Mouse (Mus musculus) CD4-positive helper T cell, adult 2 months (primary cell): Measurements from ENCODE around the gene Celsr1.
A peak's percentile ranks its signal among the peaks of the same experiment; 100 is the strongest.

Experiments
- DNase-seq: peaks from one replicate; pipeline ENCODE4 v3.0.0-alpha.2; 2012; ENCODE audit warnings: low read depth, missing footprints, low spot score

Celsr1 gene

DNA sequence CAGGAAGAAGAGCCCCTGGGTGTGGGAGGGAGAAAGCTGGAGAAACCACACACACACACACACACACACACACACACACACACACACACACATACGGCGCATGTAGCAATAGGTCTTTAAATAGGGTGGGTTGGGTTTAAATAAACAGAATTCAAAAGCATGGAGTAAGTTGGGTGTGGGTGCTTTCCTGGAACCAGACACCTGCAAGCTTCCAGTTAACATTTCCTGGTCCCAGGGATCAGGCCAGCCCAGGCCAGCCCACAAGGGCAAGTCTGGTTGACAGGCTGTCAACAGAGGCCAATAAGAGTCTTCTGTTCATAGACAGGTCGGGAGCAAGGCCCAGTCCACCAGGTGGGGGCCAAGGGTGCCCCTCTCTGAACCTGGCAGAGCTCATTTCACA lies 2.3 kb upstream of the Celsr1 start:
- no peak for DNase-seq

DNA sequence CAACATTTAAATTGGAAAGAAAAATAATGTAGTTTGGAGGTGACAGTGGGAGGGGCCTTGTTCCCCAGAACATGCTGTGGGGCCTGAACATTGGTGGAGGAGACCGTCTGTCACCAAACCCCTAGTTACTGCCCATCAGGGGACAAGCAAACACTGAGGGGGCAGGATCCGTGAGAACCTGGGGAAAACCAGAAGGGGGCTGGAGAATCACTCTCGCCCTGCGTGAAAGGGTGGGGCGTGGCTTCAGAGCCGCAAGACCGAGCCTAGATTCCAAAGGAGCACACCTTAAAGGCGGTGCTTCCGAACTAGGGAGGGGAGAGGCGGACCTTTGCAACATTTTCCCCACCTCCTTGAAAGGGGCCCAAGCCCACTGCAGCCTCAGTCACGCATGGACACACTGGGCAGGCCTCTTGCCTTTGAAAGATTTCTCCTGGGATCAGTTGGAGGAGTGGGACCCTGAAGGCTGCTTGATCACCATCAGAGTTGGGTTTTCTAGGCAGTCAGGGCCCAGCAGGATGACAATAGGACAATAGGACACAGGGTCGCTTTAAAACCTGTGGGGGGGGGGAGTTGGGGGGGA lies 1.3 kb upstream of the Celsr1 start:
- DNase-seq = peak; percentile 66

DNA sequence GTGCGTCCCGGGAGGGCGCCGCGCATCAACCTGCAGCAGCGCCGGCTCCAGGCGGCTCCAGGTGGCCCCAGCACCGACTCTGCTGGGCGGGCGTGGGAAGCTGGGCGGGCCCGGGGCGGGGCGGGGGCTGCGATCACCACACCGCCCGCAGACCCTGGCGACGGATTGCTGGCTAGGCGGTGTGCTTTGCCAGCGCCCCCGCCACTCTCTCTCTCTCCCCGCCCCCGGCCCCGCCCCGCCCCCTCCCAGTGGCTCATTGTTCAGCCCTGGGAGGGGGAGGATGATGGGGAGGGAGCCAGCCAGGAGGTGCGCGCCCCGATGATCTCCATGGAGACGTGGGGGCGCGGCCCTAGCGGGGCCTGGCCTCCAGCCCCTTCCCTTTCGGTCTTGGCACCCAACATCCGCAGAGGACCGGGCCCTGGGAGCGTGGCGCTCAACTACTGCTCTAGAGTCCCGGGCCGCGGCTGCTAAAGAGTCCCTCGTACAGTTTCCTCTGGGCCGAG lies 495 bp upstream of the Celsr1 start:
- peak; percentile 93 for DNase-seq

DNA sequence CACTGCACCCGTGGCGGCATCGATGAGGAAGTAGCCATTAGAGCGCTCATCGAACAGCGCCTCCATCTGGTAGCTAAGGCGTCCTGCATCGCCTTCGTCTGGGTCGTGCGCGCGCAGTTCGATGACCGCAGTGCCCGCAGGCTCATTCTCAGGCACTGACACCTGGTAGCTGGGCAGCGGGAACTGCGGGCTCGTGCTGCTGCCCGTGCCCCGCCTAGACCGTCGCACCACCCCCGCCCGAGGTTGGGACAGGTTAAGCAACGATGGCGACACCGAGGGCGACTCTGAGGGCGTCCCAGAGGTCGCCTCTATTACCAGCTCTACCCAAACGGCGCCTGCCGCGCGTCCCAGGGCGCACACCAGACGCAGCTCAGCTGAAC lies 776 bp downstream of the Celsr1 start:
- DNase-seq = peak; percentile 72

DNA sequence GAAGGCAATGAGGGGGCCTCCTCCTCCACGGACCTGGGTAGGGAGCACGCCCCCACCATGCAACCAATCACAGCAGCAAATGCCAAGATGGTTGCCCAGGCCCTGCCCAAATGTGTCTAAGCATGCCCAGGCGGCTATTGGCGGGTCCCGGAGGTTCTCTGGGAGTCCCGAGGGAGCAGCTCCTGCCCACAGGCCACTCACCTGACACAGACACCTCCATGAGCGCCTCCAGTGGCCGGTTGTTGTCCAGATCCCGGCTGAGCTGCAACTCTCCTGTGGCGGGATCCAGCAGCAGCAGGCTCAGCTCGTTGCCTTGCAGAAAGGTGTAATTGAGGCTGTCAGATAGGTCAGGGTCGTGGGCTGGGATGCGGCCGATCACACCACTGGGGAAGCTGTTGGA lies 3.6 kb downstream of the Celsr1 start:
- no peak for DNase-seq

DNA sequence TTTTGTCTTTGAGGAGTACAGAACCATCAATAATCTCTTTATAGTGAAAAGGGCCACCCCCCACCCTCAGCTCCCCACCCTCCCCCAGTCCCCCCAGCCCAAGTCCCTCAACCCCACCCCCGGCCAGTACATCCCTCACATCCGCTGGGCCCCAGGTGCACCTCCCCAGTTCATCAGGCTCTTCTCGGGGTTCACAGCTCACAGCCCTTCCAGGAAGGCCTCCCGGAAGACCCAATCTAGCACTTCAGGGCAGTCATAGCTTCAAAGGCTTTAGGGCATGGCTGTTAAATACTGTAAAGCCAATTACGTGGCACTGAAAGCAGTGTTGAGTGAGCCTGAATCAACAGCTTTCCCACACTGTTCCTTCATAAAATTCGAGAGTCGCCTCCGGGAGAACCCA lies 5.7 kb downstream of the Celsr1 start:
- peak; percentile 58 for DNase-seq

DNA sequence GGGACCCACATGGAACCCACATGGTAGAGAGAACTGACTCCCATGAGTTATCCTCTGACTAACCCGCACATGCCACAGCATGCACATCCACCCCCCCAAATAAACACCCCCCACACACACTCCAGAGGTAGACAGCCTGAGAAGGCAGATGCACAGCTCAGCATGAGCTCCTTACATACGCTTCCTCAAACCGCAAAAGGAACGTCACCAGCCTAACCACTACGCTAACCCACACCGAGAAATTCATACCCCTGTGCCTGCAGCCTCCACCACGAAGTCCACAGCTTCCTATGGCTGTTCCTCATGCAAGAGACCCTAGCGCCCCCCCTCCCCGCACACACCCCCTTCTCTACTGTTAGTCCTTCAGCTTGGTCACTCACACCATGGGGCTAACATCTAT lies 11.6 kb downstream of the Celsr1 start:
- no peak for DNase-seq

DNA sequence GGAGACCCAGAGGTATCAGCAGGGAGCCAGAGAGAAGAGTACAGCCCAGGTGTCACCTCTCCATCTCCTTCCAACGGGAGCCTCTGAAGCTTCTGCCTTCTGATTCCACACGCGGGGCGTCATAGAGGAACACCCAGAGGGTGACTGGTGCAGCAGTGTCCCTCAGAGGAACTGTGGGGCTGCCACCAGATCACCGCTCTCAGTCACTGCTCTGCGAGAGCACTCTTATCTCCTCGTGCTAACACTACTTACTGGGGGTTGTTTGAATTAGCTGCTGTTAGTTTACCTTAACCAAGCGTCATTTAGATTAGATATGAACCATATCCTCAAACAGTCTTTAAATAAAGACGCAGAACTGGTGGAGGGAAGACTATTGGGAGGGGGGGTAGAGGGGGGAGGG lies 12.3 kb downstream of the Celsr1 start:
- no peak for DNase-seq

DNA sequence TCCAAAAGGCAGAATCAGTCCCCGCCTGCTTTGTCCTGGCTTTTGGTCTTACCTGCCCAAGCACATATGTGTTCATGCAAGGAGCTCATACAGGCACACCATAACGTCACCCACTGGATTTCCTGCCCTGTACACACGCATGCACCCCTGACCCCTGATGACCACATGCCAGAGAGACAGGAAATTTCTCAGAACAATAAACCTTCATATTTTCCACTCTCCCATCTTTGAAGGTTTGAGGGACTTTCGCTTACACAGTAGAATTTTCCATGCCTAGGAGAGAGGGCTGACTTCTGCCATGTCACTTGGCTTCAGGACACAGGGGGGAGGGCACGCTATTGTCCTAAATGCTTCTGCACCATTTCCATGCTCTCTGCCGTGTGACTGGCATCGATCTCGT lies 13.6 kb downstream of the Celsr1 start:
- DNase-seq = peak; percentile 64

DNA sequence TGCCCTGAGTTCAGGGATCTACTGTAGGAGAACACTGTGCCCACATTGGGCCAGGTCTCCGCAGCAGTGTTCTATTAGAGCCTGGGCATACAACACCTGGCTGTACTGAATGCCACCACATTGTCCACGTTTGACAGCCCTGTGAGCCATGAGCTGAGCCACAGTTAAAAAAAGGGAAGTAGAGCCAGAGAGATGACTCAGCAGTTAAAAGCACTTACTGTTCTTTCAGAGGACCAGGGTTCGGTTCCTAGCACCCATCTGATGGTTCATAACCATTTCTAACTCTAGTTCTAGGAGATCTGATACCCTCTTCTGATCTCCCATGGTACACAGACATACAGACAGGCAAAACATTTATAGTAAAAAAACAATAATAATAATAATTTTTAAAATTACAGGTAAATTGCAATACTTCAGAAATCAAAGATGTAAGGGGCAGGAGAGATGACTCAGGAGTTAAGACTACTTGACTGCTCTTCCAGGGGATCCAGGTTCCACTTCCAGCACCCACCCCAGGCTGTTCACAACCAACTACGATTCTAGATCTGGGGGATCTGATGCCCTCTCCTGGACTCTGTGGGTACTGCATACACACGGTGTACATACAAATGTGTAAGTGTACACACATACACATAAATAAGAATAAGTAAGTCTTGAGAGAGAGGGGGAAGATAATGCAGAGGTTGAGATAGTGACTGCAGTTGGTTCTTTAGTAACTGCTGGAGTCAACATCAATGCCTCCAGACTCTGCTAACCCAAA lies 14.6 kb downstream of the Celsr1 start:
- no peak for DNase-seq

DNA sequence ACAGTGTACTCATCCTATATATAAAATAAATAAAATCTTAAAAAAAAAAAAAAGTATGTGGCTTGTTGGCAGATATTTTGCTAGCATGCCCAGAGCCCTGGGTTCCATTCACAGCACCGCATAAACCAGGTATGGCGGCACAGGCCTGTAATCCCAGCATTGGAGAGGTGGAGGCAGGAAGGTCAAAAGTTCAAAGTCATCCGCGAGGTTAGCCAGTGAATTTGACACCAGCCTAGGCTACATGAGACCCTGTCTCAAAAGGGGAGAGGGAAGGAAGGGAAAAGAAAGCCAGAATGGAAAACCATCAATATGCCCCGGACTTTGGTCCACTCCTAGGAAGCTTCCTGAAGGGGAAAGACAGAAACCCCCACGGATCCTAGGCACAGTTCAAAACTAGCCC lies 16.2 kb downstream of the Celsr1 start:
- DNase-seq = no peak

DNA sequence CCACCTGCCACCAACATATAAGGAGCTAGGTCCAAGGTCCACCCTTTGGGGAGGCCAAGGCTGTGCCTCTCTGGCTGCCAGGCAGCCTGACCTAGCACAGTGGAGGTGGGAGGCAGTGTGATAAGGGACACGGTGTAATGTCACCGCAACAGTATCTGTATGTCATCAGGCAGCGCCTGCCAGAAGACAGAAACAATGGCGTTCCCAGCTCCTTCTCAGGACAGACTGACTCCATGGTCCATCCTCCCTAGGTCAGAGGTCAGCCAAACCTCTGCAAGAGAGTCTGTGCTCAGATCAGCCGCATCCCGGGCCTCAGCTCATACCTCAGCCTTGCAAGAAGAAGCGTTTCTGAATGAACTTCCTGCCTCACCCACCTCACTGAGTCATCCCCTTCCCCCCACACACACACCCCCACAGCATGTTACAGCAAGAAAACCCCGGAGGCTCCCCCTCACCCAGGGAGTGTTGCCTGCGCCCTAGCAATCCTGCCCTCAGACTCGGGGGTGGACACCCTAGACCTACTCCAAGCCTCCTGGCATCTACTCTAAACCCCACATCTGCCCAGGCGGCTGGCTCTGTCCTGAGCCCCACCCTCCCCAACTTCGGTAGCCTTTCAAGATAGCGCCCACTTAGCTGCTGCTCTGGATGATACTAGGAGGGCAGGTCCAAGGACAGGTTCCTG lies 17.6 kb downstream of the Celsr1 start:
- DNase-seq = peak; percentile 67

DNA sequence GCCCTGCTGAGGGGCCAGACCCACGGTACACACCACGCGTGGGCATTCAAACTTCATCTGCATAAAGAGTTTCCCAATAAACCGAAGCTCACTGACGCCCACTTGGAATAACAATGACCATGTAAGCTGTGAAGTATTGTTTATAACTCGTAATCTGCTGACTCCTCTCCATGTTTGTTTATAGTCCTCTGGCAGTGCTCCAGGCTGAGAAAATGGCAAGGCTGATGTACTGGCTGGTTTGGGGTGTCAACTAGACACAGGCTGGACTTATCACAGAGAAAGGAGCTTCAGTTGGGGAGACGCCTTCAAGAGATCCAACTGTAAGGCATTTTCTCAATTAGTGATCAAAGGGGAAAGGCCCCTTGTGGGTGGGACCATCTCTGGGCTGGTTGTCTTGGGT lies 18.6 kb downstream of the Celsr1 start:
- DNase-seq = no peak

DNA sequence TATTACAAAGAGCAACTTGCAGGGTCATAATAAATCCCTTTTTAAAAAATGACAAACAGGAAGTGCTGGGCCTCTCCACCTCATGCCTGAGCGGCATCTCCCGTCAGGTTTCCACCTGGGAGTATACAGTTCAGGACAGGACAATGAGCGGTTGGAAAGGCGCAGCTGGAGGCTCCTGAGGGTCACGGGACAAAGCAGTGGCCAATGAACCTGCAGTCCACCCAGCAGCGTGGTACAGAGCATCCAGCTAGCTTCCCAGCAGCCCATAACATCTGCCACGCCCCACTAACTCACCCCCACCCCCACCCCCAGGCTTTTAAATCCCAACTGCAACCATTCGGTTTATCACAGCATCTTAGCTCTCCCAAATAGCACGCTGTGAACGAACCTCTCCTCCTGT lies 19.9 kb downstream of the Celsr1 start:
- no peak for DNase-seq

DNA sequence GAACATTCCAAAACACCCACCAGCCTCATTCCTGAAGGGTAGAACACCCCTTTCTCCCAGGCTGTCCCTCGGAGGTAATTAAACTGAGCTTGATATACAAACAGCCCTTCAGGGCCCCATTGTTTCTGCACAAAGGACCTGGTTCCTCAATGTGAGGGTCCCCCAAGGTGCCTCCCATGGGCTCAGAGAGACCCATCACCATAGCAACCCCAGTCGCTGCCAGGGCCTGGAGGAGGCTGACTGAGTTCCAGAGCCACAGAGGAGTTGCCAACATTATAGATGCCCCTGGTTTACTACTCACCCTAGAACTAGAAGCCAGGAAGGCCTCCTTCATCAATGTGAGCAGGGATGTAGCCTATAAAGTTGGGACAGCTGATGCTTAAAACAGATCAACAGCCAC lies 20.4 kb downstream of the Celsr1 start:
- no peak for DNase-seq

DNA sequence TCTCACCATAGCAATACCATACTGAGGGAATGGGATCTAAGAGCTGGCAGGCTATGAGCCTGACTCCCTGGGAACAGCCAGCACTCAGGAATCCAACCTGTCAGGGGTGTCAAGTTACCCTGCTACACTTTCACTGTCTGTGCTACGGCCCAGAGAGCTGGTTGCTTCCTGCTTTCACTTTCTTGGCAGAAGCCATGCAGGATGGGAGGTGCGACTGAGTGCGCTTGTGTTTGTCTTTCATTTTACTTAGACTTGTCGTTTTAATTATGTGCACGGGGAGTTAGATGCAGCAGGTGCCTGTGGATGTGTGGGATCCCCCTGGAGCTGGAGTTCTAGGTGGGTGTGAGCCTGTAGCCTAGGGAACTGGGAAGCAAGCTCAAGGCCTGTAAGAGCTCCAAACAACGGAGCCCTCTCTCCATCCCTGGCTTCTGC lies 25.9 kb downstream of the Celsr1 start:
- peak; percentile 74 for DNase-seq

DNA sequence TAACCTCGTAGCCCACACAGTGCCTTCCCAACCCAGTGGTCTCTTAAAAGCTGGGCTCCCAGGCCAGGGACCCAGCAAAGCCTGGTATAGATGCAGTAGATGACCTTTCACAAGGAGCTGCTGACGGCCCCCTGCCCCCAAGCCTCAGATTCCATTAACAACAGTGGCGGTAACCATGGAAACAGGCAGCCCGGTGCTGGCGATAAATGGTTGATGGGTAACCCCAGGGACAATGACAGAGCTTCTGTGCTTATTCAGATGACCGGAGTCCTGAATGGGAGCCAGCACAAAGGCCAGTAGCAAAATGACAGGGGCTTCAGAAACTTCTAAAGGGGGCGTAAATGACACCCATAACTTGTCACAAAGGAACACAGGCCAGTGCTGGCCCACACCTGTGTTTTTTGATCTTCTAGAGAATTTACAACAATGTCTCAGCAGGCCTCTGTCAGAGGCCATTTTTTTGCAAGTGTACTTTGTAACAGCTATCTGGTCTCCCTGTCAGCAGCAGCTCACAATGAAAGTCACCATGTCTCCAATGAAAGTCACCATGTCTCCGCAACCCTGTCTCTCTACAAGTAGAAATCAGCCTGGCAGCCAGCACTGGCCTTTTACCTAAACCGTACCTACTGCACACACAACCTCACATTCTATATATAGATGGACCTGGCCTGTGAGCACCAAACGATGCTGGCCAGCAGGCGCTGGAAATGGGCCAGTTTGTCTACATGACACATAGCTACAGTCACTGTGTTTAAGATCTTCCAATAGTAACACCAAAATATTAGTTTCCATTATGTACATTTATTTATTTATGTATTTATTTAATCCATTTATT lies 27.7 kb downstream of the Celsr1 start:
- no peak for DNase-seq

DNA sequence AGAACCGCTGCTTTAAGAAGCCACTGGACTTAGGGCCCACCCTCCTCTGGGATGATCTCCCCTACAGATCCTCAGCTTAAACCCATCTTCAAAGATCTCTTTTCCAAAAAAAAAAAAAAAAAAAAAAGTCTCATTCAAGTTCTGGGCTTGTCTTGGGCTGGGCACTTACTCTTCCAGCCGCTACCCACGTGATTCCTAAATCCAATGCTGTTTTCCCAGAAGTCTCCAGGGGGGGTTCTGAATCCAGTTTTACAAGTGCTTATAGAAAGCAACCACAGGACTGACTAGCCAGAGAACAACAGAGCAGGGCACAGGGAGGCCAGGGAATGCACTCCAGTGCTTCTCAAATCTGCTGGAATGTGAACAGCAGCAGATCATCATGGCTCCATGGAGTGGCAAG lies 29.5 kb downstream of the Celsr1 start:
- no peak for DNase-seq

DNA sequence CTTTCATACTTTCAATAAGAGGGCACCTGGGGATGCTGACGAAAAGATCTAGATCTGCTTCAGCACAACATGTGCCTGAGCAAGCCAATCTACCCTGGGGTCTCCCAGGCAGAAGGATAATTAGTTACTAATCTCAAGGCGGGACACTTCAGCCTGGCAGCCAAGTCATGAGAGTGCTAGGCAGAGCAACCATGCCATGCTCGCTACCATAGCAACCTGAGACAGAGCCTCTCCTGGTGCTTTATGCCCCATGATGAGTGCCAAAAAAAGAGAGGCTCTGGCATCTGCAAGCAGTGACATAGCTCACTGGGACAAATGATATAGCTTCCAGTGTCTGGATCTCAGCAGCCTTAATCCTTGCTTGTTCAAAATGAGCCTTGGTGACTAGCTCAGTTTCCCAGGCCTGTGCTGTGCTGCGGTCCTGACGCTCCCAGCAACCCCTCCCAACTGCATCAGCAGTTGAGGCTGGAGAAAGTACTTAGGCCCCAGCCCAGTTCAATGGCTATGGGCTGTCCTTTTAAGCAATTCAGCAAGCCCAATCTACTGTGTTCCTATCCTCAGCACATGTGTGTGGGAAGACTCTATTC lies 32.8 kb downstream of the Celsr1 start:
- no peak for DNase-seq

DNA sequence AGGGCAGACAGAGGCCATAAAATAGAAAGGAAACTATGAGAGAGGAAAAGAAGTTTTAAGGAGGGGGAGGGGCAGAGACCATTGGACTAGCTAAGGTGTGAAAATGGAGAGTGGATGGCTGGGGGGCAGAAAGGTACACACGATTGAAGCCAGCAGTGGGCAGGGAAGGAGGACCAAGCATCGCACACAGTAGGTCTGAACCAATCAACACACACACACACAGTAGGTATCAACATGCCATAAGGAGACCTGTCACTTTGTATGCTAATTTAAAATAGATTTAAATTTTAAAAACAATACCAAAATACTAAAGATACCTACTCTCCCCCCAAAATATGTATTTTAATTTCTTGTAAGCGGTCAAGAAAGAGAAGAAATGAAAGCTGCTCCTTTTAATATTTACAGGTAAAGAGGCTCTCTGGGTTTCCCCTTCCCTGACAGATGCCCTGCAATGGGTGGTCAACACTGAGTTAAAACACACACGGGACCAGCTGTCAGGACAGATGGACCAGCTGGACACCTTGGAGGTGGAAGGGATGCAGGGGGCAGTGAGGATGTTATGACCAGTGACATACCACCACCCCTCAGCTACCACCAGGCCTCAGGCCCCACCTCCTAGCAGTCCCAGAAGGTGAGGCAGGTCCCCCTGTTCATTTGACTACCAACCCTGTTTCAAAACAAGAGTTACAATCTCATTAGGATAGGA lies 34.9 kb downstream of the Celsr1 start:
- DNase-seq = no peak
